Mouse (Mus musculus) forebrain, embryonic 10.5 days (tissue): ENCODE results near the gene Gm21961. TPM values are rescaled to one million over a fixed set of nuclear protein-coding genes. Genes with fewer than 3 reads are reported as not detected.
"Not testable (repeated sequence)": the region's sequence is repeated elsewhere in the genome, so short reads cannot be mapped to it uniquely, and the experiment has no call there.

Source experiments
- DNase-seq: peaks from one replicate; pipeline ENCODE4 v3.0.0-alpha.2; 2017; ENCODE audit warnings: low spot score; ENCODE audit errors: extremely low spot score
- H3K27ac ChIP-seq: fragments of 300-500 bp; sonication (generic); 2 replicates; pipeline ENCODE4 v1.5.1; 2016; ENCODE audit warnings: mild to moderate bottlenecking
- H3K27me3 ChIP-seq: fragments of 300-500 bp; sonication (generic); 2 replicates; pipeline ENCODE4 v1.6.1; 2016; ENCODE audit warnings: mild to moderate bottlenecking; ENCODE audit not compliant: poor library complexity, severe bottlenecking
- H3K36me3 ChIP-seq: fragments of 300-500 bp; sonication (generic); replicated peaks from 2 replicates; pipeline ENCODE4 v1.6.1; 2016; ENCODE audit warnings: mild to moderate bottlenecking, moderate library complexity
- H3K4me1 ChIP-seq: fragments of 300-500 bp; sonication (generic); 2 replicates; pipeline ENCODE4 v1.6.1; 2016
- H3K4me3 ChIP-seq: fragments of 300-500 bp; sonication (generic); 2 replicates; pipeline ENCODE4 v1.5.1; 2016; ENCODE audit warnings: mild to moderate bottlenecking, moderate library complexity
- H3K9me3 ChIP-seq: fragments of 300-500 bp; sonication (generic); 2 replicates; pipeline ENCODE4 v1.6.1; 2016; ENCODE audit warnings: mild to moderate bottlenecking, moderate library complexity
- WGBS: fragments of 180-500 bp; shearing (Covaris S2); methylation state at CpG from one replicate; pipeline ENCODE4 v1.1.7; 2016; 5-methylcytosine and 5-hydroxymethylcytosine counted together
- polyA plus RNA-seq: library from polyadenylated mRNA; unstranded; fragments of >200 nt; fragmentation: Nextera tagmentation; extraction: Ambion mirVana; gene quantifications from 2 replicates; pipeline ENCODE4 v1.2.1, GENCODE M21; 2016

Gm21961 gene
- polyA plus RNA-seq: not detected in 2 replicates

GRCm38 (mm10) chr15:65014804-65015203 lies at the start of gene Gm21961:
Gm21961 (minus strand) TSS chr15:65014904.
- H3K4me3 ChIP-seq: no peak within 1 kb of the TSS
- no peaks in the 10 kb centered on the region for H3K9me3 ChIP-seq
- no peaks in the 10 kb centered on the region for H3K36me3 ChIP-seq
- no peaks in the 10 kb centered on the region for H3K27me3 ChIP-seq
- DNase-seq: no peak
- H3K27ac ChIP-seq: no peak within 1 kb of the TSS
- 97% methylated on average over 5 of the region's 5 CpGs for WGBS
- H3K4me1 ChIP-seq: no peaks in the 10 kb centered on the region

GRCm38 (mm10) chr15:65041999-65042398 lies 27.3 kb upstream of the Gm21961 start:
- Histone ChIP-seq H3K27me3 (no peaks in the 10 kb centered on the region), H3K9me3 (no peaks in the 10 kb centered on the region), H3K27ac (no peak overlapping the region), H3K36me3 (no peaks in the 10 kb centered on the region), H3K4me3 (no peak overlapping the region), H3K4me1 (peaks cover 7% of the 10 kb centered on the region; the same call in 1 of the 2 replicates)
- no peak for DNase-seq
- 51% methylated on average over 4 of the region's 4 CpGs for WGBS

- H3K4me3 ChIP-seq: not testable (repeated sequence)
These were observed 24.5 kb upstream of the Gm21961 start for GRCm38 (mm10) chr15:65039216-65039615.

GRCm38 (mm10) chr15:65017971-65018370 lies 3.3 kb upstream of the Gm21961 start:
- Histone ChIP-seq H3K4me1 (no peaks in the 10 kb centered on the region), H3K4me3 (no peak overlapping the region), H3K27me3 (no peaks in the 10 kb centered on the region), H3K27ac (no peak overlapping the region), H3K36me3 (no peaks in the 10 kb centered on the region), H3K9me3 (no peaks in the 10 kb centered on the region)
- no peak for DNase-seq
- WGBS: 81% methylated on average over 1 of the region's 1 CpGs

More at GRCm38 (mm10) chr15:65039216-65039615, 24.5 kb upstream of the Gm21961 start:
- DNase-seq, H3K27ac ChIP-seq, H3K27me3 ChIP-seq, H3K4me1 ChIP-seq, H3K36me3 ChIP-seq, H3K9me3 ChIP-seq: not testable (repeated sequence)

GRCm38 (mm10) chr15:65006177-65006576 lies 8.5 kb downstream of the Gm21961 start:
- Histone ChIP-seq H3K27me3 (no peaks in the 10 kb centered on the region), H3K4me3 (no peak overlapping the region), H3K9me3 (no peaks in the 10 kb centered on the region), H3K4me1 (no peaks in the 10 kb centered on the region), H3K27ac (no peak overlapping the region), H3K36me3 (no peaks in the 10 kb centered on the region)
- no peak for DNase-seq

GRCm38 (mm10) chr15:64994498-64994897 lies 20.2 kb downstream of the Gm21961 start:
- Histone ChIP-seq H3K9me3 (no peaks in the 10 kb centered on the region), H3K36me3 (no peaks in the 10 kb centered on the region), H3K27me3 (no peaks in the 10 kb centered on the region), H3K27ac (no peak overlapping the region), H3K4me1 (no peaks in the 10 kb centered on the region), H3K4me3 (no peak overlapping the region)
- DNase-seq: no peak
- WGBS: 83% methylated on average over 4 of the region's 4 CpGs

GRCm38 (mm10) chr15:64979976-64980375 lies 34.7 kb downstream of the Gm21961 start:
- no peak for DNase-seq

GRCm38 (mm10) chr15:64976044-64976805 lies 38.5 kb downstream of the Gm21961 start:
- H3K27ac ChIP-seq: no peak overlapping the region
- DNase-seq: no peak
- no peaks in the 10 kb centered on the region for H3K27me3 ChIP-seq
- H3K4me1 ChIP-seq: no peaks in the 10 kb centered on the region
- WGBS: 91% methylated on average over 7 of the region's 7 CpGs
- H3K36me3 ChIP-seq: no peaks in the 10 kb centered on the region
- no peak overlapping the region for H3K4me3 ChIP-seq
- no peaks in the 10 kb centered on the region for H3K9me3 ChIP-seq

More at GRCm38 (mm10) chr15:64979976-64980375, 34.7 kb downstream of the Gm21961 start:
- WGBS: 78% methylated on average over 2 of the region's 2 CpGs
- no peaks in the 10 kb centered on the region for H3K9me3 ChIP-seq
- H3K27me3 ChIP-seq: no peaks in the 10 kb centered on the region
- H3K4me1 ChIP-seq: no peaks in the 10 kb centered on the region
- H3K36me3 ChIP-seq: no peaks in the 10 kb centered on the region
- no peak overlapping the region for H3K27ac ChIP-seq
- no peak overlapping the region for H3K4me3 ChIP-seq

Other genes with a start within 250 kb of the Gm21961 start
- gene Gm21798, start 197.2 kb downstream of the Gm21961 start, polyA plus RNA-seq: not detected in 2 replicates